Mouse (Mus musculus) thymus, adult 2 months (tissue): ENCODE measurements around the gene Ms4a4a.

ENCODE experiments used
- CTCF ChIP-seq: fragments of 200-500 bp; IDR thresholded peaks from 2 replicates; pipeline ENCODE4 v1.5.1; 2012; ENCODE audit warnings: mild to moderate bottlenecking, control low read depth, low read length, moderate library complexity, borderline replicate concordance; ENCODE audit not compliant: control insufficient read depth, poor library complexity, insufficient read depth; ENCODE audit errors: extremely low read depth
- POLR2A ChIP-seq: fragments of 200-500 bp; IDR thresholded peaks from 2 replicates; pipeline ENCODE4 v1.6.1; 2012; ENCODE audit warnings: mild to moderate bottlenecking, low read length, control low read depth, moderate library complexity; ENCODE audit not compliant: control insufficient read depth, poor library complexity, insufficient read depth; ENCODE audit errors: extremely low read depth

- TF ChIP-seq CTCF: no peak
- no peak for TF ChIP-seq POLR2A
Observed at GRCm38 (mm10) chr19:11376399-11376798, 1.1 kb downstream of the Ms4a4a start.
